Mouse (Mus musculus): Measurements from ENCODE around the gene Spaca3.

DNA sequence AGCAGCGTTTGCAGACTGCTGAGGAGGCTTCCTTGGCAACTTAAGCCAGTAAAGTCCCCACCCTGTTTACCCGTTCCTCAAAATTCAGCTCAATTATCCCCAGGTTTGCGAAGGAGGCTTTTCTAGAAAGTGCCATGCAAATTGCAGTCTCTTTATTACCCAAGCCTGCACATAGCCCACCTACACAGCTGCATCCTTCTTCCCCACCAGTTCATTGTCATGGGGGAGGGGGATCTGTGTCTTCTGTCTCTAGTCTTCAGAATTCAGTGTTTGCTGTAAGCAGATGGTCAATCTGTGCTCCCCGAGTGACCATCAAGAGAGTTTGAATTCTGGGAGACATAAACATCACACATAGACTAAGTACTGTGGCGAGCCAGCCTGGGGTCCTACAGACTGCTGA, 47.0 kb upstream of the Spaca3 start:
- TF ChIP-seq CTCF (IDR thresholded peaks at IDR 0.05; ENCODE audit: low read depth) = no peak
- TF ChIP-seq EP300 (IDR thresholded peaks at IDR 0.05; ENCODE audit: low read depth) = no peak
